Mouse (Mus musculus): ENCODE measurements around the gene Nxph1. TPM values are rescaled to one million over a fixed set of nuclear protein-coding genes. Genes with fewer than 3 reads are reported as not detected.

Nxph1 gene
- polyA plus RNA-seq, 1 experiment from 2014 or later: 82.6 TPM

DNA sequence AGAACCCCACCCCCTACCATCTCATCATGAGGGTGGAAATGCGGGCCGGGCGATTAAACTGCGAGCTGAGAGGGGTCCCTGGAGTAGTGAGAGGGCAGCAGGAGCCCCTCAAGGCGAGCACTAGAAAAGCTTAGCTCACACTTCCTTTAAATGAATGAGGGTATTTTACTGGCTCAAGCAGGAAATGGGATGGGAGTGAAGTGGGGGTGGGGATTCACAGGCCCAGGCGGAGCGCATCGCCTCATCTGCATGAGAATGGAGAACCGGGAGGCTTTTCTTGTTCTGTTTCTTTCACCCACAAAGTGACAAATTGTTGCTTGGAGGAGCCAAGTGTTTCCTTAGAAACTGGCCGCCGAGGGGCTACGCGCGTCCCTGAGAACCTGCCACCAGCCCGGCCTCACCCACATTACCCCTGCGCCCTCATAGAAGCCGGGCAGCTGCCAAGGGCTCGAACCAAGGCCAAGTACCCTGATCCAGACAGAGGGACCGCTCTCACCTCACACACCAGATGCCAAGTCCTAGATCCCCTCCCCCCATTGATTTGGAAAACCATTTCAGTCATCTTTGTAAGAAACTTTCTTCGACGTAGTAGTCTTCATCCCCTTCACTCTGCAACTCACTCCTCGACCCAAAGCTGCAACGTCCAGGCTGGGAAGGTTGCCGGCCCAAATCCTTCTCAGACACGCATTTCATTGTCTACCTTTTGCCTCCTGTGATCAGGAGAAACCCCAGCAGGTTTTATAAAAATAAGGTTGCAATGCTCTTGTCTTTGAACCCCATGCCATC is 8.7 kb downstream of the Nxph1 start:
- Histone ChIP-seq H3K4me2 (ENCODE audit: low read length) (peak overlapping the region; percentile 63), H3K27ac (replicated peaks; ENCODE audit: low read depth, low read length) (peak overlapping the region; percentile 60), H3K36me3 (ENCODE audit: control insufficient read depth, insufficient read depth, low read length) (no peaks in the 10 kb centered on the region), H3K4me1 (ENCODE audit: control insufficient read depth, insufficient read depth, low read length) (peaks cover 19% of the 10 kb centered on the region), H3K9me3 (ENCODE audit: control insufficient read depth, low read length) (no peaks in the 10 kb centered on the region), H3K9ac (replicated peaks; ENCODE audit: low read length) (peak overlapping the region; percentile 39; the same call in 1 of the 2 replicates), H3K27me3 (ENCODE audit: control insufficient read depth, insufficient read depth, low read length) (peaks cover 35% of the 10 kb centered on the region), H3K4me3 (replicated peaks; ENCODE audit: low read depth, low read length) (peak overlapping the region; percentile 32)
- DNase-seq: peak; percentile 79
- 1% methylated on average over 25 of the region's 25 CpGs for WGBS
- peak; percentile 76 for ATAC-seq (ENCODE audit: low FRiP score, low TSS enrichment)

GRCm38 (mm10) chr6:8957529-8957887 is 9.3 kb downstream of the Nxph1 start:
- ATAC-seq (ENCODE audit: low FRiP score, low TSS enrichment): peak; percentile 36; the same call in 1 of the 2 replicates
- WGBS: under 1% methylated on average over 15 of the region's 15 CpGs

GRCm38 (mm10) chr6:8958081-8958919 is 10.1 kb downstream of the Nxph1 start:
- no peaks in the 10 kb centered on the region for H3K9me3 ChIP-seq (ENCODE audit: control insufficient read depth, low read length)
- peak overlapping the region; percentile 18; the same call in 1 of the 2 replicates for H3K9ac ChIP-seq (replicated peaks; ENCODE audit: low read length)
- DNase-seq: peak; percentile 87
- H3K27ac ChIP-seq (replicated peaks; ENCODE audit: low read depth, low read length): 0 out of 2 replicates have a peak overlapping the region, but pooled peaks have one; percentile 9
- 2% methylated on average over 28 of the region's 28 CpGs for WGBS
- H3K4me3 ChIP-seq (replicated peaks; ENCODE audit: low read depth, low read length): peak overlapping the region; percentile 32
- peak; percentile 81 for ATAC-seq (ENCODE audit: low FRiP score, low TSS enrichment)
- peaks cover 26% of the 10 kb centered on the region for H3K27me3 ChIP-seq (ENCODE audit: control insufficient read depth, insufficient read depth, low read length)
- peaks cover 19% of the 10 kb centered on the region for H3K4me1 ChIP-seq (ENCODE audit: control insufficient read depth, insufficient read depth, low read length)
- H3K4me2 ChIP-seq (ENCODE audit: low read length): peak overlapping the region; percentile 63
- H3K36me3 ChIP-seq (ENCODE audit: control insufficient read depth, insufficient read depth, low read length): no peaks in the 10 kb centered on the region

More at GRCm38 (mm10) chr6:8957529-8957887, 9.3 kb downstream of the Nxph1 start:
- H3K4me1 ChIP-seq (ENCODE audit: control insufficient read depth, insufficient read depth, low read length): peaks cover 19% of the 10 kb centered on the region
- peak overlapping the region; percentile 32 for H3K4me3 ChIP-seq (replicated peaks; ENCODE audit: low read depth, low read length)
- peak overlapping the region; percentile 60 for H3K27ac ChIP-seq (replicated peaks; ENCODE audit: low read depth, low read length)
- peak; percentile 66 for DNase-seq
- H3K9ac ChIP-seq (replicated peaks; ENCODE audit: low read length): peak overlapping the region; percentile 18; the same call in 1 of the 2 replicates
- no peaks in the 10 kb centered on the region for H3K9me3 ChIP-seq (ENCODE audit: control insufficient read depth, low read length)
- peaks cover 34% of the 10 kb centered on the region for H3K27me3 ChIP-seq (ENCODE audit: control insufficient read depth, insufficient read depth, low read length)
- H3K4me2 ChIP-seq (ENCODE audit: low read length): peak overlapping the region; percentile 63
- H3K36me3 ChIP-seq (ENCODE audit: control insufficient read depth, insufficient read depth, low read length): no peaks in the 10 kb centered on the region

DNA sequence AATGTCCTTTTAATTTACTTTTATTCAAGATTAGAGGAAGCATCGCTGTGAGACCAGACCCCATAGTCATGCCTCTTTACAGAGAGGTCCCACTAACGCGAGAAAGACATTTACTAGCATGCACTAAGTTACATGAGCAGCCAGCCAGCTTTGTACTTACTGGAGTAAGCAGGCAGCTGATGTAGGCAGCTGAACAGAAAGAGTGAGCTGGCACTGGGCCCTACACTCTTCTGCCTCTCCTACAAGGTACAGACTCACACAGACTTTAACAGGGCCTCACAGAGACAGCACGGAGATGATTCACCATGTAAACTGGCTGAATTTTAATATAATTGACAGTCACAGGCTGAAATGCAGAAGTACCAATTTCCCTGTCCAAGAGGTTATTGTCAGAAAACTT is 11.6 kb downstream of the Nxph1 start:
- H3K27me3 ChIP-seq (ENCODE audit: control insufficient read depth, insufficient read depth, low read length): peaks cover 14% of the 10 kb centered on the region; the same call in 1 of the 2 replicates
- 81% methylated on average over 4 of the region's 4 CpGs for WGBS
- no peak overlapping the region for H3K9ac ChIP-seq (replicated peaks; ENCODE audit: low read length)
- no peak overlapping the region for H3K27ac ChIP-seq (replicated peaks; ENCODE audit: low read depth, low read length)
- H3K4me1 ChIP-seq (ENCODE audit: control insufficient read depth, insufficient read depth, low read length): peaks cover 19% of the 10 kb centered on the region
- H3K4me3 ChIP-seq (replicated peaks; ENCODE audit: low read depth, low read length): no peak overlapping the region
- no peak overlapping the region for H3K4me2 ChIP-seq (ENCODE audit: low read length)
- H3K9me3 ChIP-seq (ENCODE audit: control insufficient read depth, low read length): no peaks in the 10 kb centered on the region
- H3K36me3 ChIP-seq (ENCODE audit: control insufficient read depth, insufficient read depth, low read length): no peaks in the 10 kb centered on the region
- DNase-seq (no peak), ATAC-seq (ENCODE audit: low FRiP score, low TSS enrichment) (no peak)

DNA sequence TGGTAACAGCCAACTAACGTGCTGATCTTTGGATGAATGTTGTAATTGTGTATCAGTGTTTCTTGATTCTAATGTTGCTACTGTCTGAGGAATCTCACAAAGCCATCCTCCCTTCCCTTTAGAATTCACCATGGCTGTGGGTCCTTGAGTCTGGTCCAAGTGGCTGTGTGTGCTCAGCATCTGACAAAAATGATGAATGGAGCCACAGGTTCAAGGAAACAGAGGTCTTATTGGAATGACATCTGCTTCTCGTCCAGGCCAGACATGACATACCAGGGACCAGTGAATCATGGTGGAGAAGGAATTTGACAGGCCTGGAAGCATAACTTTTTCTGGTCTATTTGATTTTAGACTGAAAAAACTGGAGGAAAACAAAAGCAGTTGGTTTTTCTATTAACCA is 22.3 kb downstream of the Nxph1 start:
- WGBS: 78% methylated on average over 2 of the region's 2 CpGs
- Histone ChIP-seq H3K4me2 (ENCODE audit: low read length) (no peak overlapping the region), H3K36me3 (ENCODE audit: control insufficient read depth, insufficient read depth, low read length) (no peaks in the 10 kb centered on the region), H3K27ac (replicated peaks; ENCODE audit: low read depth, low read length) (no peak overlapping the region), H3K27me3 (ENCODE audit: control insufficient read depth, insufficient read depth, low read length) (no peaks in the 10 kb centered on the region), H3K9ac (replicated peaks; ENCODE audit: low read length) (no peak overlapping the region), H3K9me3 (ENCODE audit: control insufficient read depth, low read length) (no peaks in the 10 kb centered on the region), H3K4me3 (replicated peaks; ENCODE audit: low read depth, low read length) (no peak overlapping the region), H3K4me1 (ENCODE audit: control insufficient read depth, insufficient read depth, low read length) (no peaks in the 10 kb centered on the region)
- DNase-seq (no peak), ATAC-seq (ENCODE audit: low FRiP score, low TSS enrichment) (no peak)

DNA sequence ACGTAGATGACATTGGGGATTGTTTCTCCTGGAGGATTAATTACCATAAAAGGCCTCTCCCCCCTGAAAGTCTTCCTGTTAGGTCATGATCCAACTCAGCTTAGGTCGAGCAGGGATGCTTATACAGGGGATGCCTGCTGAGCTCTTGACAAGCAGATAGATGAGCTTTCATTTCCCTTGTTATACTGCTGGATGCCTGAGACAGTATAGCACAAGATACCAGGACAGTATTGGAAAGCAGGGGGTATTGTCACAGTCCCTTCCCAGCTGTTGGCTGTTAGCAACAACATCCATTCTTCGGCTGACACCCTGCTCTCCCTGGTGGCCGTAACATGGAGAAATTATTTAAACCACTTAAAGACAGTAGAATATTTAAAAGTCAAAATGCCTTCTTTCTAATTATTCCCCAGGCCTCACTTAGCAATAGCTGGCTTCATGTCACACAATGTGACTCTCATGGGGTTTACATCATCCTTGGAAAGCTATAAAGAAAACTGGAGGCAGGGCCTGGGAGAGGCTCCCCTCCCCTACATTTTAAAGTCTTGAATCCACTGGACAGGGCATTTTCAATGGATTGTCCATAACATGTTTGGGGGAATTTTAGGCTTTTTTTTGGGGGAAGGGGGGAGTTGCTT is 31.1 kb downstream of the Nxph1 start:
- ATAC-seq (ENCODE audit: low FRiP score, low TSS enrichment): no peak
- Histone ChIP-seq H3K4me3 (replicated peaks; ENCODE audit: low read depth, low read length) (no peak overlapping the region), H3K9me3 (ENCODE audit: control insufficient read depth, low read length) (no peaks in the 10 kb centered on the region), H3K27me3 (ENCODE audit: control insufficient read depth, insufficient read depth, low read length) (no peaks in the 10 kb centered on the region), H3K9ac (replicated peaks; ENCODE audit: low read length) (no peak overlapping the region), H3K4me1 (ENCODE audit: control insufficient read depth, insufficient read depth, low read length) (peaks cover 7% of the 10 kb centered on the region; the same call in 1 of the 2 replicates), H3K4me2 (ENCODE audit: low read length) (no peak overlapping the region), H3K36me3 (ENCODE audit: control insufficient read depth, insufficient read depth, low read length) (no peaks in the 10 kb centered on the region), H3K27ac (replicated peaks; ENCODE audit: low read depth, low read length) (no peak overlapping the region)
- 35% methylated on average over 4 of the region's 4 CpGs for WGBS
- no peak for DNase-seq

GRCm38 (mm10) chr6:8996301-8996943 is 48.2 kb downstream of the Nxph1 start:
- Histone ChIP-seq H3K36me3 (ENCODE audit: control insufficient read depth, insufficient read depth, low read length) (no peaks in the 10 kb centered on the region), H3K9me3 (ENCODE audit: control insufficient read depth, low read length) (no peaks in the 10 kb centered on the region), H3K4me1 (ENCODE audit: control insufficient read depth, insufficient read depth, low read length) (no peaks in the 10 kb centered on the region), H3K27me3 (ENCODE audit: control insufficient read depth, insufficient read depth, low read length) (no peaks in the 10 kb centered on the region), H3K4me2 (ENCODE audit: low read length) (no peak overlapping the region), H3K27ac (replicated peaks; ENCODE audit: low read depth, low read length) (no peak overlapping the region), H3K4me3 (replicated peaks; ENCODE audit: low read depth, low read length) (no peak overlapping the region), H3K9ac (replicated peaks; ENCODE audit: low read length) (no peak overlapping the region)
- 79% methylated on average over 12 of the region's 12 CpGs for WGBS
- ATAC-seq (ENCODE audit: low FRiP score, low TSS enrichment): no peak
- DNase-seq: no peak

- Histone ChIP-seq H3K4me1 (ENCODE audit: control insufficient read depth, insufficient read depth, low read length) (no peaks in the 10 kb centered on the region), H3K4me3 (replicated peaks; ENCODE audit: low read depth, low read length) (no peak overlapping the region), H3K27me3 (ENCODE audit: control insufficient read depth, insufficient read depth, low read length) (no peaks in the 10 kb centered on the region), H3K9ac (replicated peaks; ENCODE audit: low read length) (no peak overlapping the region), H3K36me3 (ENCODE audit: control insufficient read depth, insufficient read depth, low read length) (no peaks in the 10 kb centered on the region), H3K4me2 (ENCODE audit: low read length) (no peak overlapping the region), H3K9me3 (ENCODE audit: control insufficient read depth, low read length) (no peaks in the 10 kb centered on the region), H3K27ac (replicated peaks; ENCODE audit: low read depth, low read length) (no peak overlapping the region)
- ATAC-seq (ENCODE audit: low FRiP score, low TSS enrichment) (no peak), DNase-seq (no peak)
- 82% methylated on average over 2 of the region's 2 CpGs for WGBS
These were observed 49.1 kb downstream of the Nxph1 start for GRCm38 (mm10) chr6:8997326-8997725.
